Mouse (Mus musculus) cerebellum, adult 2 months (tissue): ENCODE data around the gene Hmga2.

ENCODE experiments used
- CTCF ChIP-seq: fragments of 200-500 bp; IDR thresholded peaks from 2 replicates; pipeline ENCODE4 v1.5.1; 2011; ENCODE audit warnings: low read depth, mild to moderate bottlenecking, control low read depth, low read length, moderate library complexity, borderline replicate concordance; ENCODE audit not compliant: insufficient read depth
- POLR2A ChIP-seq: fragments of 200-500 bp; IDR thresholded peaks from 2 replicates; pipeline ENCODE4 v1.6.1; 2011; ENCODE audit warnings: low read length, control low read depth, borderline replicate concordance; ENCODE audit not compliant: insufficient read depth

DNA sequence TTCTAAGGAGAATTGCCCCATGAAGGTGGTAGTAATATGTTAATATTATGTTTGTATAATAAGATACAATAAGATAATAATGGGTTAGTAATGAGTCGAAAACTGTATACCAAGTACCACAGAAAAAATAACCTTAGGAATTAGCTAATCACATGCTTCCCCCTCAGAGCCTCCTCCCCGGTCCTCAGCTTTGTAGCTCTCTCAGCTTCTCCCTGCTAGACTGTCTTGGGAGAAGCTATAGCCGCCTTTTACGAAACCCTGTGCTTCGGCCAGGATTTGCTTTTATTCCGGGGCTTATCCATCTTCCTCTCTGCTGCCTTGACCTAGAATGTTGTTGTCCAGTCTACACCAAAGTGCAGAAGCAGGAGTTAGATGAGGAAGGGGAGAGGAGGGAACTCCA is 130.9 kb downstream of the Hmga2 start:
- no peak for TF ChIP-seq POLR2A
- no peak for TF ChIP-seq CTCF
